Mouse (Mus musculus): ENCODE data around the gene Synpo2. TPM values are rescaled to one million over a fixed set of nuclear protein-coding genes. Genes with fewer than 3 reads are reported as not detected.

Gene Synpo2
- 1.8 and 6.8 TPM in 2 replicates for polyA plus RNA-seq (2015; fragmentation: Nextera tagmentation; extraction: Ambion mirVana)

- Histone ChIP-seq H3K9me3 (replicated peaks) (no peaks in the 10 kb centered on the region), H3K9ac (replicated peaks) (peak within 1 kb of the TSS; percentile 53), H3K36me3 (no peaks in the 10 kb centered on the region), H3K4me1 (peaks cover 8% of the 10 kb centered on the region), H3K4me3 (replicated peaks) (peak within 1 kb of the TSS; percentile 55), H3K4me2 (peak within 1 kb of the TSS; percentile 97), H3K27ac (replicated peaks) (no peak within 1 kb of the TSS), H3K27me3 (replicated peaks) (0 out of 2 replicates have a peak, but pooled peaks cover 4% of the 10 kb centered on the region)
- peak; percentile 82 for ATAC-seq (ENCODE audit: low FRiP score)
- under 1% methylated on average over 20 of the region's 20 CpGs for WGBS
Observed at GRCm38 (mm10) chr3:123235921-123236320, at the start of gene Synpo2. Gene Synpo2 (minus strand): TSS chr3:123236149.

- H3K9me3 ChIP-seq (replicated peaks): no peaks in the 10 kb centered on the region
- H3K4me1 ChIP-seq: no peaks in the 10 kb centered on the region
- no peaks in the 10 kb centered on the region for H3K27me3 ChIP-seq (replicated peaks)
- no peaks in the 10 kb centered on the region; the same call in 1 of the 2 replicates for H3K36me3 ChIP-seq
- H3K4me3 ChIP-seq (replicated peaks): no peak overlapping the region
- ATAC-seq (ENCODE audit: low FRiP score): no peak
- no peak overlapping the region for H3K4me2 ChIP-seq
- H3K27ac ChIP-seq (replicated peaks): no peak overlapping the region
- no peak overlapping the region for H3K9ac ChIP-seq (replicated peaks)
Observed at GRCm38 (mm10) chr3:123285649-123286048, 49.7 kb upstream of the Synpo2 start.

GRCm38 (mm10) chr3:123284284-123284683, 48.3 kb upstream of the Synpo2 start:
- Histone ChIP-seq H3K9ac (replicated peaks) (no peak overlapping the region), H3K36me3 (no peaks in the 10 kb centered on the region; the same call in 1 of the 2 replicates), H3K4me3 (replicated peaks) (no peak overlapping the region), H3K27me3 (replicated peaks) (no peaks in the 10 kb centered on the region), H3K4me1 (no peaks in the 10 kb centered on the region), H3K9me3 (replicated peaks) (no peaks in the 10 kb centered on the region), H3K4me2 (no peak overlapping the region), H3K27ac (replicated peaks) (no peak overlapping the region)
- no peak for ATAC-seq (ENCODE audit: low FRiP score)
- WGBS: 95% methylated on average over 5 of the region's 5 CpGs

GRCm38 (mm10) chr3:123282866-123283615, 47.1 kb upstream of the Synpo2 start:
- H3K4me2 ChIP-seq: no peak overlapping the region
- no peaks in the 10 kb centered on the region for H3K27me3 ChIP-seq (replicated peaks)
- H3K36me3 ChIP-seq: no peaks in the 10 kb centered on the region; the same call in 1 of the 2 replicates
- ATAC-seq (ENCODE audit: low FRiP score): no peak
- H3K4me1 ChIP-seq: no peaks in the 10 kb centered on the region
- no peak overlapping the region for H3K4me3 ChIP-seq (replicated peaks)
- 88% methylated on average over 12 of the region's 12 CpGs for WGBS
- no peaks in the 10 kb centered on the region for H3K9me3 ChIP-seq (replicated peaks)
- H3K9ac ChIP-seq (replicated peaks): no peak overlapping the region
- H3K27ac ChIP-seq (replicated peaks): no peak overlapping the region

- peak overlapping the region; percentile 76 for H3K4me3 ChIP-seq (replicated peaks)
- WGBS: under 1% methylated on average over 25 of the region's 25 CpGs
- peak overlapping the region; percentile 62 for H3K9ac ChIP-seq (replicated peaks)
- ATAC-seq (ENCODE audit: low FRiP score): peak; percentile 65
- peak overlapping the region; percentile 63 for H3K27ac ChIP-seq (replicated peaks)
- no peaks in the 10 kb centered on the region for H3K9me3 ChIP-seq (replicated peaks)
- 0 out of 2 replicates have a peak, but pooled peaks cover 5% of the 10 kb centered on the region for H3K27me3 ChIP-seq (replicated peaks)
- H3K36me3 ChIP-seq: 0 out of 2 replicates have a peak, but pooled peaks cover 3% of the 10 kb centered on the region
- H3K4me1 ChIP-seq: peaks cover 11% of the 10 kb centered on the region
- H3K4me2 ChIP-seq: peak overlapping the region; percentile 97
Observed at GRCm38 (mm10) chr3:123267741-123268201, 31.8 kb upstream of the Synpo2 start.

- Histone ChIP-seq H3K36me3 (no peaks in the 10 kb centered on the region), H3K4me3 (replicated peaks) (peak within 1 kb of the TSS; percentile 76), H3K4me1 (peaks cover 11% of the 10 kb centered on the region), H3K27me3 (replicated peaks) (0 out of 2 replicates have a peak, but pooled peaks cover 5% of the 10 kb centered on the region), H3K4me2 (peak within 1 kb of the TSS; percentile 97), H3K9me3 (replicated peaks) (no peaks in the 10 kb centered on the region), H3K27ac (replicated peaks) (peak within 1 kb of the TSS; percentile 63), H3K9ac (replicated peaks) (peak within 1 kb of the TSS; percentile 62)
- WGBS: 3% methylated on average over 66 of the region's 68 CpGs
- ATAC-seq (ENCODE audit: low FRiP score): peak; percentile 94
Observed at GRCm38 (mm10) chr3:123266753-123267651, 31.1 kb upstream of the Synpo2 start, which contains the start of gene Sec24d. Gene Sec24d (plus strand): TSS chr3:123267455.

GRCm38 (mm10) chr3:123264706-123265105, 28.8 kb upstream of the Synpo2 start:
- Histone ChIP-seq H3K4me1 (peaks cover 11% of the 10 kb centered on the region), H3K27ac (replicated peaks) (no peak overlapping the region), H3K4me3 (replicated peaks) (peak overlapping the region; percentile 28), H3K4me2 (peak overlapping the region; percentile 33; the same call in 1 of the 2 replicates), H3K9ac (replicated peaks) (no peak overlapping the region; the same call in 1 of the 2 replicates), H3K9me3 (replicated peaks) (no peaks in the 10 kb centered on the region), H3K27me3 (replicated peaks) (0 out of 2 replicates have a peak, but pooled peaks cover 3% of the 10 kb centered on the region), H3K36me3 (no peaks in the 10 kb centered on the region)
- ATAC-seq (ENCODE audit: low FRiP score): no peak
- 53% methylated on average over 6 of the region's 6 CpGs for WGBS

- no peaks in the 10 kb centered on the region for H3K36me3 ChIP-seq
- H3K27me3 ChIP-seq (replicated peaks): no peaks in the 10 kb centered on the region
- H3K27ac ChIP-seq (replicated peaks): no peak overlapping the region
- WGBS: 78% methylated on average over 4 of the region's 4 CpGs
- no peak overlapping the region for H3K4me2 ChIP-seq
- no peak overlapping the region for H3K9ac ChIP-seq (replicated peaks)
- ATAC-seq (ENCODE audit: low FRiP score): no peak
- no peaks in the 10 kb centered on the region for H3K9me3 ChIP-seq (replicated peaks)
- no peak overlapping the region for H3K4me3 ChIP-seq (replicated peaks)
- H3K4me1 ChIP-seq: no peaks in the 10 kb centered on the region
Observed at GRCm38 (mm10) chr3:123258709-123259108, 22.8 kb upstream of the Synpo2 start.

- H3K27me3 ChIP-seq (replicated peaks): no peaks in the 10 kb centered on the region
- H3K9me3 ChIP-seq (replicated peaks): no peaks in the 10 kb centered on the region
- no peak overlapping the region for H3K9ac ChIP-seq (replicated peaks)
- no peak overlapping the region for H3K4me3 ChIP-seq (replicated peaks)
- ATAC-seq (ENCODE audit: low FRiP score): no peak
- 83% methylated on average over 11 of the region's 11 CpGs for WGBS
- H3K36me3 ChIP-seq: no peaks in the 10 kb centered on the region
- no peaks in the 10 kb centered on the region for H3K4me1 ChIP-seq
- no peak overlapping the region for H3K27ac ChIP-seq (replicated peaks)
- no peak overlapping the region for H3K4me2 ChIP-seq
Observed at GRCm38 (mm10) chr3:123256181-123257101, 20.5 kb upstream of the Synpo2 start.

GRCm38 (mm10) chr3:123245646-123246045, 9.7 kb upstream of the Synpo2 start:
- no peaks in the 10 kb centered on the region for H3K36me3 ChIP-seq
- H3K9me3 ChIP-seq (replicated peaks): no peaks in the 10 kb centered on the region
- no peak overlapping the region for H3K9ac ChIP-seq (replicated peaks)
- no peak overlapping the region for H3K4me3 ChIP-seq (replicated peaks)
- no peak for ATAC-seq (ENCODE audit: low FRiP score)
- H3K27me3 ChIP-seq (replicated peaks): no peaks in the 10 kb centered on the region
- H3K4me1 ChIP-seq: no peaks in the 10 kb centered on the region
- H3K4me2 ChIP-seq: no peak overlapping the region
- 35% methylated on average over 4 of the region's 4 CpGs for WGBS
- no peak overlapping the region for H3K27ac ChIP-seq (replicated peaks)

Measured in neural tube, embryonic 15.5 days (tissue).